Mouse (Mus musculus) macrophage (primary cell): Measurements from ENCODE around the gene Gm4737. TPM values are rescaled to one million over a fixed set of nuclear protein-coding genes. Genes with fewer than 3 reads are reported as not detected.

Source experiments
- H3K27ac ChIP-seq: fragments of 350-480 bp; formaldehyde crosslinking; 2 replicates; pipeline ENCODE4 v1.9.0; 2021
- H3K36me3 ChIP-seq: fragments of 350-480 bp; formaldehyde crosslinking; 2 replicates; pipeline ENCODE4 v1.9.0; 2021; ENCODE audit errors: inconsistent target
- H3K4me3 ChIP-seq: fragments of 350-480 bp; formaldehyde crosslinking; 2 replicates; pipeline ENCODE4 v1.9.0; 2021; ENCODE audit errors: inconsistent target
- H3K79me2 ChIP-seq: fragments of 350-480 bp; formaldehyde crosslinking; 2 replicates; pipeline ENCODE4 v1.9.0; 2021; ENCODE audit errors: inconsistent target
- WGBS: methylation state at CpG from one replicate; pipeline ENCODE4 v1.1.7; 2026; ENCODE audit warnings: inconsistent platforms; ENCODE audit not compliant: missing documents; 5-methylcytosine and 5-hydroxymethylcytosine counted together
- polyA plus RNA-seq: library from polyadenylated mRNA; stranded (reverse); fragments of 250-400 nt; gene quantifications from 3 replicates; pipeline ENCODE4 v1.2.4, GENCODE M21; 2018; ENCODE audit warnings: inconsistent platforms

The Gm4737 gene
- polyA plus RNA-seq, 1 experiment from 2014 or later, result 0.34 TPM

- Histone ChIP-seq H3K4me3 (no peak overlapping the region), H3K36me3 (no peaks in the 10 kb centered on the region), H3K27ac (no peak overlapping the region), H3K79me2 (no peaks in the 10 kb centered on the region)
- WGBS, result 83% methylated on average over 2 of the region's 2 CpGs
Observed at GRCm38 (mm10) chr16:46114727-46115126, 40.1 kb downstream of the Gm4737 start.

GRCm38 (mm10) chr16:46109536-46109935, 45.3 kb downstream of the Gm4737 start:
- no peaks in the 10 kb centered on the region for H3K79me2 ChIP-seq
- no peak overlapping the region for H3K4me3 ChIP-seq
- no peaks in the 10 kb centered on the region for H3K36me3 ChIP-seq
- no peak overlapping the region for H3K27ac ChIP-seq
- 84% methylated on average over 8 of the region's 8 CpGs for WGBS

GRCm38 (mm10) chr16:46107431-46107830, 47.4 kb downstream of the Gm4737 start:
- no peak overlapping the region for H3K27ac ChIP-seq
- 30% methylated on average over 4 of the region's 4 CpGs for WGBS
- no peaks in the 10 kb centered on the region for H3K36me3 ChIP-seq
- H3K79me2 ChIP-seq, result no peaks in the 10 kb centered on the region
- H3K4me3 ChIP-seq, result no peak overlapping the region

- 86% methylated on average over 9 of the region's 9 CpGs for WGBS
- H3K27ac ChIP-seq, result no peak overlapping the region
- no peak overlapping the region for H3K4me3 ChIP-seq
- no peaks in the 10 kb centered on the region for H3K79me2 ChIP-seq
- no peaks in the 10 kb centered on the region for H3K36me3 ChIP-seq
Observed at GRCm38 (mm10) chr16:46104491-46104890, 50.4 kb downstream of the Gm4737 start.

Other genes starting within 250 kb of the Gm4737 start
- gene Phldb2, start 201.5 kb downstream of the Gm4737 start, polyA plus RNA-seq, result 0.04 to 0.19 TPM in 2 of 3 replicates, not detected in the other
- 0.63 to 0.84 TPM (median 0.80 TPM) in 3 replicates for gene Plcxd2, start 144.9 kb downstream of the Gm4737 start, polyA plus RNA-seq
- gene Cd96, start 34.8 kb downstream of the Gm4737 start, polyA plus RNA-seq, result 0.20 TPM in 1 of 3 replicates, not detected in the others